ENCODE assay signal across 8 mouse cellular contexts in genomic region chr16:85900702-85901580, GRCm38 (mm10). TPM values are rescaled to one million over a fixed set of nuclear protein-coding genes. Genes with fewer than 3 reads are reported as not detected.
DNase-seq lines count a peak whose midpoint lies in the region; ATAC-seq and TF ChIP-seq lines count a peak whose summit lies in the region.

No protein-coding gene starts in this region.

- ATAC-seq in forebrain, embryonic 12.5 days (ENCODE audit: low FRiP score), result peak; percentile 74
- ATAC-seq in heart, postnatal 0 days (ENCODE audit: insufficient read depth, low read depth), result peak; percentile 34
- peak; percentile 54 for ATAC-seq in lung, postnatal 0 days

- H3K4me3 ChIP-seq in forebrain, embryonic 12.5 days (replicated peaks), result peak overlapping the region; percentile 50
- H3K4me3 ChIP-seq in heart, postnatal 0 days (ENCODE audit: low read depth, low read length), result peak overlapping the region; percentile 66
- peak overlapping the region; percentile 53 for H3K4me3 ChIP-seq in lung, postnatal 0 days (ENCODE audit: low read depth, low read length)

- peak; percentile 73 for DNase-seq in 3T3-L1 (ENCODE audit: low read depth, low spot score)
- peak; percentile 74 for DNase-seq in adrenal gland, postnatal 14 days
- DNase-seq in heart, postnatal 0 days (ENCODE audit: low spot score), result peak; percentile 57
- peak; percentile 28 to 67 for DNase-seq in kidney, postnatal 36 days
- peak; percentile 58 for DNase-seq in lung, postnatal 0 days (ENCODE audit: low spot score)
- peak; percentile 68 for DNase-seq in retina, embryonic 14.5 days (ENCODE audit: low spot score)
- no peak for DNase-seq in T-cell, adult 2 months (ENCODE audit: low spot score)

- TF ChIP-seq EP300 in heart, postnatal 0 days (IDR thresholded peaks at IDR 0.05; ENCODE audit: low read depth), result no peak
- TF ChIP-seq EP300 in lung, postnatal 0 days (IDR thresholded peaks at IDR 0.05), result no peak

- H3K4me1 ChIP-seq in forebrain, embryonic 12.5 days, result peaks cover 18% of the 10 kb centered on the region
- peaks cover 8% of the 10 kb centered on the region for H3K4me1 ChIP-seq in heart, postnatal 0 days (ENCODE audit: control insufficient read depth, insufficient read depth)
- H3K4me1 ChIP-seq in lung, postnatal 0 days (ENCODE audit: insufficient read depth, low read depth, low read length), result peaks cover 11% of the 10 kb centered on the region; the same call in 1 of the 2 replicates

- TF ChIP-seq CTCF in heart, postnatal 0 days (IDR thresholded peaks at IDR 0.05; ENCODE audit: low read depth), result no peak
- TF ChIP-seq CTCF in lung, postnatal 0 days (IDR thresholded peaks at IDR 0.05), result no peak

- no peaks in the 10 kb centered on the region for H3K9me3 ChIP-seq in forebrain, embryonic 12.5 days
- H3K9me3 ChIP-seq in heart, postnatal 0 days (replicated peaks; ENCODE audit: control insufficient read depth, low read length), result no peaks in the 10 kb centered on the region
- H3K9me3 ChIP-seq in lung, postnatal 0 days (ENCODE audit: low read length), result no peaks in the 10 kb centered on the region

- H3K9ac ChIP-seq in forebrain, embryonic 12.5 days, result peak overlapping the region; percentile 51
- H3K9ac ChIP-seq in heart, postnatal 0 days (replicated peaks; ENCODE audit: low read depth, low read length), result peak overlapping the region; percentile 56
- H3K9ac ChIP-seq in lung, postnatal 0 days (replicated peaks; ENCODE audit: low read depth), result peak overlapping the region; percentile 26

- peaks cover 38% of the 10 kb centered on the region for H3K27me3 ChIP-seq in forebrain, embryonic 12.5 days
- H3K27me3 ChIP-seq in heart, postnatal 0 days (ENCODE audit: control insufficient read depth, insufficient read depth, low read length), result 0 out of 2 replicates have a peak, but pooled peaks cover 7% of the 10 kb centered on the region
- 0 out of 2 replicates have a peak, but pooled peaks cover 5% of the 10 kb centered on the region for H3K27me3 ChIP-seq in lung, postnatal 0 days (replicated peaks; ENCODE audit: insufficient read depth, low read length)

- under 1% methylated on average over 51 of the region's 51 CpGs for WGBS in forebrain, embryonic 12.5 days
- WGBS in heart, postnatal 0 days, result under 1% methylated on average over 51 of the region's 51 CpGs
- WGBS in lung, postnatal 0 days, result under 1% methylated on average over 51 of the region's 51 CpGs

- H3K4me2 ChIP-seq in forebrain, embryonic 12.5 days, result peak overlapping the region; percentile 92
- peak overlapping the region; percentile 87 for H3K4me2 ChIP-seq in heart, postnatal 0 days (ENCODE audit: low read depth, low read length)
- H3K4me2 ChIP-seq in lung, postnatal 0 days (replicated peaks; ENCODE audit: low read depth, low read length), result peak overlapping the region; percentile 82

- no peaks in the 10 kb centered on the region for H3K36me3 ChIP-seq in forebrain, embryonic 12.5 days (replicated peaks)
- H3K36me3 ChIP-seq in heart, postnatal 0 days (replicated peaks; ENCODE audit: control insufficient read depth, insufficient read depth, low read length), result no peaks in the 10 kb centered on the region
- H3K36me3 ChIP-seq in lung, postnatal 0 days (ENCODE audit: insufficient read depth, low read length), result no peaks in the 10 kb centered on the region

- H3K27ac ChIP-seq in forebrain, embryonic 12.5 days, result no peak overlapping the region
- H3K27ac ChIP-seq in heart, postnatal 0 days (ENCODE audit: low read depth), result peak overlapping the region; percentile 71
- H3K27ac ChIP-seq in lung, postnatal 0 days (ENCODE audit: low read length), result no peak overlapping the region

RNA-seq across cellular contexts. Expression of gene Adamts5, which starts 0.7 kb away (rescaled TPM):
- 9.7 and 10.2 TPM in 2 replicates for total RNA-seq in adrenal gland, postnatal 14 days (2021)
- 1.4 TPM in 2 replicates for polyA plus RNA-seq in forebrain, embryonic 12.5 days (2016; fragmentation: Nextera tagmentation; extraction: Ambion mirVana)
- 2.9 and 3.7 TPM in 2 replicates for total RNA-seq in heart, postnatal 0 days (2014; rRNA removed; ENCODE audit: low replicate concordance)
- 3.5 TPM in 2 replicates for polyA plus RNA-seq in heart, postnatal 0 days (2015; fragmentation: Nextera tagmentation; extraction: Ambion mirVana)
- 1.8 and 2.1 TPM in 2 replicates for polyA plus RNA-seq in lung, postnatal 0 days (2015; fragmentation: Nextera tagmentation; extraction: Ambion mirVana)
